Mouse (Mus musculus): Measurements from ENCODE around the gene Kctd19.

Kctd19 gene

DNA sequence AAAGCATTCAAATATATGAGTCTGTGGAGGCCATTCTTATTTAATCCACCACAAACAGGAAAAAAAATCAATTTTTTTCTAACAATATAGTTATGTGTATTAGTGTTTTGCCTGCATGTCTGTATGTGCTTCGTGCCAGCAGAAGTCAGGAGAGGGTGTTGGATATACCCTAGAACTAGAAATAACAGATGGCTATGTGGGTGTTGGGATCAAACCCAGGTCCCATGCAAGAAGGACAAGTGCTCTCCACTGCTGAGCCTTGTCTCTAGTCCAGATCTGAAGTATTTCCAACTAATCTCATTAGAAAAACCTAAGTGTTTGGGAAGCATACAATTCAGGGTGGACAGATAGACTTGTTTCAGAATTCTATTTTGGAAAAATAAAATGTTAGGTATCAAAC, 8.7 kb upstream of the Kctd19 start:
- no peak for DNase-seq (ENCODE audit: low spot score in 2 of 2)

DNA sequence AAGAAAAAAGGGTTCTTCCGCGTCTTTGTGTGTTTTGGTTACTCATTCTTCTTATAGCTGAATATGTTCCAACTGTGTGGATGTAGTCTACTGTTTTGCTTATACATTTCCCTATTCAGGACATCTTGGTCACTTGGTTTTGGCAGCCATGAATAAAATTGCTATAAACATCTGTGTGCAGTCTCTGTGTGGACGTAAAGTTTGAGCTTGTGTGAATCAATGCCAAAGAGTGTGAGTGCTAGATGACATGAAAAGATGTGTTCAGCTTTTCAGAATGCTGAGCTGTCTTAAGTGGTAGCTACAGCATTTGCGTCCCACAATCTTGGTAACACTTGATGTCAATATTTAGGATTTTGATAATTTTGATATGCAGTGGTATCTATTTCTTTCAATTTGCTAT, 6.5 kb upstream of the Kctd19 start:
- DNase-seq (ENCODE audit: low spot score in 2 of 2) = no peak

DNA sequence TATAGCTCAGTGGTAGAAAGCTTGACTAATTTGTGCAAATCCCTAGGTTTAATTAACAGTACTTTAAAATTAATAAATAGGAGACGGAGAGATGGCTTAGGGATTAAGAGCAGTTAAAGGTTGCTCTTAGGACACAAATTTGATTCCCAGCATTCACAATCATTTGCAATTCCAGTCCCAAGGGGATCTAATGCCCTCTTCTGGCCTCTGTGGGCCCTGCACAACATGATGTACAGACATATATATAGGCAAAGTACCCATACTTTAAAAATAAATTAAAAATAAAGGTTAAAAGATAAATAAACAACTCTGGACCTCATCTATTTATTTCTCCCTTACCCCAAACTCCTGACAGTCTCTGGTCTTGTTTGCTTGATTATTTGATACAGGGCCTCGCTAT, 5.7 kb upstream of the Kctd19 start:
- no peak for DNase-seq (ENCODE audit: low spot score in 2 of 2)

DNA sequence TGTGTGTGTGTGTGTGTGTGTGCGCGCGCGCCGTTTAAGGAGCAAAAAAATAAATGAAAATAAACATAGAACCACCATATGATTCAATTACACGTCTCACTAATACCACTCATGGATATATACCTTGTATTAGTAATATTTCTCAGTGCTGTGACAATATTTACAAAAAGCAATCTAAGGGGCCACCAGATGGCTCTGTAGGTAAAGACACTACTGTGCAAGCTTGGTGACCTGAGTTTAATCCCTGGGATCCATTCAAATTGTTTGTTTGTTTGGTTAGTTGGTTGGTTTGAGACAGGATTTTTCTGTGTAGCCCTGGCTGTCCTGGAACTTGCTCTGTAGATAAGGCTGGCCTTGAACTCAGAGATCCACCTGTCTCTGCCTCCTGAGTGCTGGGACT, 3.4 kb downstream of the Kctd19 start:
- DNase-seq (ENCODE audit: low spot score in 2 of 2) = no peak

DNA sequence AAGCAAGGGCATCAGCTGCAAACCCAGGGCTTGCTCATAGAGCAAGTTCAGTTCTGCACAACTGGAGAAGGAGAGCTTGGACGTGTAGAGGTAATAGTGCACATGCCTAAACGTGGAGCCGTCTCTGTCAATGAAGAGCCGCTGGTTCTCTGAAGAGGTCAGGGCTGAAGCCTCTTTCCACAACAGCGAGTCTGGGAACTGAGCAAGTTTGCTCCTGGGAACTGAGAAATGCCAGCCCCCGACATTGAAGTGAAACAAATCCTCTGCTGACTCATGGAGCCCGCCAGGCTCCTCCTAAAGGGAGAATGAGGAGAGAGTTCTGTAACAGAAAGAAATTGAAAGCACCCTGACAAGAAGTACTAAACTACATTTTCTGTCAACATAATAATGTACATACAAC, 5.0 kb downstream of the Kctd19 start:
- no peak for DNase-seq (ENCODE audit: low spot score in 2 of 2)

DNA sequence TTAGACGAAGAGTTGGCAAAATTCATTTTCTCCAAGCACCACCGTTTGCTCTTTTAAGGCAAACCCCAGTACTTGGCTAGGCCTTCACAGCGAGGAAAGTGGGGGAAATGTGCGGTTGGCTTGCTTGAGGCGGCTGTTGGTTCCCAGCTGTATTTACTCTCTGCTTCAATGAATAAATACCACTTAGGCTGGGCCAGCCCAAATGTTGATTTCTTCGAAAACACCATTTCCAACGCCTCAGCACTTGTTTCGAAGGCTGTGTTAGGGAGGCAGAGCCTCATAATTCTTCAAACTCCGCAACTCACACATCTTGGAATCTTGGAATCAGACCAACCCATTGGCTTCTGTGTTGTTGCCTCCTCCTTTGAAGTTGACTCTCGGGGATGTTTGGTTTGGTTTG, 6.9 kb downstream of the Kctd19 start:
- no peak for DNase-seq (ENCODE audit: low spot score in 2 of 2)

DNA sequence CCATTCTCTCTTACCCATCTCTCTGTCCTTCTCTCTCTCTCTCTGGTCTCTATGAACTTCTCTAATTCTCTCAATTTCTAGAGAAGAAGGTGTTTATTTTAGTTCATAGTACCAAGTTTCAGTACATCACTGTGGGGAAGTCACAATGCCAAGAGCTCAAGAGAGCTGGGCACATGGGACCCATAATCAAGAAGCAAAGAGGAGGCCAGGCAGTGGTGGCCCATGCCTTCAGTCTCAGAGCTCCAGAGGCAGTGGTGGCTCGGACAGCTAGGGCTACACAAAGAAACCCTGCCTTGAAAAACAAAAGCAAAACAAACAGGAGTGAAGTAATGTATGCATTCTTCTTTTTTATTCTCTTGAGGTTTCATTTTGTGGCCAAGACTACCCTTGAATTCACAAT, 8.8 kb downstream of the Kctd19 start:
- no peak for DNase-seq (ENCODE audit: low spot score in 2 of 2)

DNA sequence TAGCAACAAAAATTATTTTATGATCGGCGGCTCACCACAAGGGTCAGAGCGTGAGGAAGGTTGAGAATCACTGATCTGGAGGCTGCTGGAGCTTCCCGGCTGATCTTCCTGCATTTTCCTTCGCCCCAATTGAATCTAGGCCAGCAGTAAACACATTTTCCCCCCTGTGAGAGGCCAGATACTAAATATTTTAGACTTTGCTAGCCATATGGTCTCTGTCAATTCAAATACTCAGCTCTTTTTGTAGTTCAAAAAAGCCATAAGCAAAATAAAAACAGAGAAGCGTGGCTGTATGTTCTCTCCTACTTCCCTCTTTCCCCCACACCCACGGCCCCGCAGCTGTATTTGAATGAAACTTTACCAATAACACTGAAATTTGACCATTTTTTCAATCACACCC, 9.8 kb downstream of the Kctd19 start:
- no peak for DNase-seq (ENCODE audit: low spot score in 2 of 2)

DNA sequence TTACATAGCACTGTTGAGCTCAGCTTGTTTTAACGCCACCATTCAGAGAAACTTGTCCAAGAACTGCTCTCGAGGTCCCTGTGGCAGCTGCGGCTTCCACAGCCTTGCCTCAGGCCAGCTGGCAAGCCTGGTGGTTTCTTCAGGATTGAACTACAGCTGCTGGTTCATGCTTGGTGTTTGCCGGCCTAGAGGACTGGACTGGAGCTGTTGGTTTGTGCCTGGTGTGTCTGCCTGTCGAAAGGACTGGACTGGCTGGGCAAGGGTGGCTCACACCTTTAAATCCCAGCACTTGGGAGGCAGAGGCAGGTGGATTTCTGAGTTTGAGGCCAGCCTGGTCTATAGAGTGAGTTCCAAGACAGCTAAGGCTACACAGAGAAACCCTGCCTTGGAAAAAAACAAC, 13.3 kb downstream of the Kctd19 start:
- no peak for DNase-seq (ENCODE audit: low spot score in 2 of 2)

DNA sequence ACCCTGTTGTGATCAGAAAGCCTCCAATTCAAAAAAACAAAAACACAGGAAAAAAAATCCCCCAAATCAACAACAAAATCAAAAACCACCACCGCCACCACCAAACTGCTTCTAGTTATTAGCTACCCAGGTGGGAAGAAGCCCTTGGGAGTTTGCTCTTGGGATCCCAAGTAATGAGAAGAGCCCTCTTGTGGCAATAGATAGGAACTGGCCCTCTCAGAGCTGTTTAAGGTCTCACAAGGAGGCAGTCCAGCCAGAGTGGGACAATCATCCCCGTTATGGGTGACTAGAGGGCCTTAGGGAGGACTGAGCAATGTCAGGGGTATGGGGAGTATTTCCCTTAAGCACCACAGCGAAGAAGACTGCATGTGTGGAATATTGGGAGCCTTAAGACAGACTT, 15.6 kb downstream of the Kctd19 start:
- DNase-seq (ENCODE audit: low spot score in 2 of 2) = no peak

DNA sequence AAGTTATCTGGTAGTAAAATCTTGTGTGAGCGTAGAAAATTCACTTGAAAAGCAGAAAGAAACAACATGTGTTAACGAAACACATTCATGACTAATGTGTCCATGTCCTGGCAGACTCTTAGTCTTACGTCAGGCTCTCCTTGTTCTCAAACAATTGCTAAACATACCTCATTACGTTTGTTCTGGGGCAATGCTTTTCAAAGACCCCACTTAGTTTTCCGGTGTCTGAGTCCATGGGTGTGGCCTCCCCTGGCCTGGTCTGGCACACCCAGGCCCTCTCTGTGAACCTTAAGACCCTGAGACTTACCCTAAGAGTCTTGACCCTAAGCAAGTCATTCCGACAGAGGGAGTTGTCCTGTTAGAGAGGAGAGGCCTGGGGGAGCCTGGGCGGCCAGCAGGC, 19.4 kb downstream of the Kctd19 start:
- no peak for DNase-seq (ENCODE audit: low spot score in 2 of 2)

DNA sequence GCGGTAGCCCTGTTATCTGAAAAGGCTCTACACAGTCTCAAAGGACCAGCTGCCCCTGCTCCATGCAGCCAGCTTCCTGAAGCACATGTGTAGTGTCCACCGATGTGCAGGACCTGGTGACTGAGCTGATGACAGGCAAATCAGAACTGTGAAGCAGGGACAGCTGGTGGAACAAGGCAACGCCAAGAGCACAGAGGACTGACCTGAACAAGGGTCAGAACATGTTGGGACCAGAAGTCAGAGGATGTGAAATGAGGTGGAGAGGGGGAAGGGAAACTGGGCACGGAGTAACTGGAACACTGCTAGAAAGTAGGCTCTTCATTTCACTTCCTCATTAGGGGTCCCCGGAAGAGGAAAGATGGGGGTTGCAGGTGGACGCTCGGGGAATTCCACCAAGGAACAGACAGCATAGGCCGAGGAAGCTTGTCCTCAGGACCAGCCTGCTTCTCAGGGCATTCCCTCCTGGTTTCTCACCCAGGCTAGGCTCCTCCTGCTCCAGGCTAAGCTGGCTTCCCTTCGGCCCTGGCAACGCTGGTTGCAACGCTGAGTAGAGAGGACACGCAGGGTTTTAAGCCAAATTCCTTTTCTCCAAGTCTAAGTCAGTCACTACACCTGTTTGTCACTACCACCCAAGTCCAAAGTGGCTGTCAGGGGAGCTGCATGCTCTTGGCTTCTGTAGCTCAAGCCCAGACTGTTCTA, 20.1 kb downstream of the Kctd19 start:
- no peak for DNase-seq (ENCODE audit: low spot score in 2 of 2)

DNA sequence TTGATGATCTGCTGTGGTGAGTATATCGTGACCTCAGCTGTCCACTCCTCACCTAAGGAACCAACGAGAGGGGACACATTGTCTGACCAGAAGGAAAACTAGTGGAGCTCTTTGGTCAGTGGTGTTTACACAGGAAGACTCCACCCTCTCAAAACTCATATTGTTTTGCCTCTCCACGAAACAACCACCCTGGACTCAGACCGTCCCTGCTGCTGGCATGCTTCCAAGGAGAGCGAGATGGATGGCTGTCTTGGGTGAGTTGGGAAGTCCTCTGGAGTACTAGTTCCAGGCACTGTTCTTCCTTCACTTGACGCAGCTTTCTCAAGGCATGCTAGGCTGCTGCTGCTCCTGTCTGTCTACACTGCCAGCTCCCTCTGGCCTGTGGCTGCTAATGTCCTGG, 24.2 kb downstream of the Kctd19 start:
- DNase-seq (ENCODE audit: low spot score in 2 of 2) = no peak

DNA sequence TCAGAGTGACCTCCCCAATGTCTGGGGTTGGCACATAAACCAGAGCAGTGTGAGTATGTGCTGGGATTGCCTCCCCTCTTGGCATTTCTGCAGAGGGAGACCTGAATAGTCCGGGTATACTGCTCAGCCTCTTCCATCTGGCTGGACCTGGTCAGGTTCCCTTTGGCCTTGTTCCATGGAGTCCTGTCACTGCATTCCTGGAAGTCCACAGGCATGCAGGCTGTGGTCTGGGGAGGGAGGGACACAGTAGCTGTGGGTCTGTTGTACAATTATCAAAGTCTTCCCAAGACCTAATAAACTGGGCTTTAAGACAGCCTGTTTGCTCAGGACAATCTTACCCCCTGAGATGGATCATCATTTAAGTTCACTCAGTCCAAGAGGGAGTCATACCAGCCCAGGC, 26.2 kb downstream of the Kctd19 start:
- no peak for DNase-seq (ENCODE audit: low spot score in 2 of 2)

DNA sequence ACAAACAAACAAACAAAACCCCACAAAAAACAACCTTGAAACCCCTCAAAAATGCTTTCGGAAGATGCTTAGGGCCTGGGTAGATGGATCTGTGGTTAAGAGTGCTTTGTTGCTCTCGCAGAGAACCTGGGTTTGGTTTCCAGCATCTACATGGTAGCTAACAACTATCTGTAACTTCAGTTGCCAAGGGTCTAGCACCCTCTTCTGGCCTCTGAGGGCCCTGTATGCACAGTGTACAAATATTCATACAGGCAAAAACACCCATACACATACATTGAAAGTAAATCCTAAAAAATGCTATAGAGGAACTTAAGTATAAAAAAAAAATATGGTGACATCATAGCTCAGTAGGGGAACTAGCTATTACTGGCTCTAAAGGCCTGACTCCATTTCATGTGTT, 29.2 kb downstream of the Kctd19 start:
- DNase-seq (ENCODE audit: low spot score in 2 of 2) = no peak

DNA sequence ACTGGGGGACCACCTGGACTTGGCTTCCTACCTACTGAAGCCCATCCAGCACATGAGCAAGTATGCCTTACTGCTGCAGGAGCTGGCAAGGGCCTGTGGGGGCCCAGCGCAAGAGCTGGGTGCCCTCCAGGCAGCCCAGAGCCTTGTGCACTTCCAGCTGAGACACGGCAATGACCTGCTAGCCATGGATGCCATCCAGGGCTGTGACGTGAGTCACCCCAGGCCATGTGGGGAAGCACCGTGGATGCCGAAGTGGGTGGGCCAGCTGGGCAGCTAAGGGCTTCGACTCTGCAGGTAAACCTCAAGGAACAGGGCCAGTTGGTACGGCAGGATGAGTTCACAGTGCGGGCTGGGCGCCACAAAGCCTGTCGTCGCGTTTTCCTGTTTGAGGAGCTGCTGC, 33.0 kb downstream of the Kctd19 start:
- no peak for DNase-seq (ENCODE audit: low spot score in 2 of 2)

DNA sequence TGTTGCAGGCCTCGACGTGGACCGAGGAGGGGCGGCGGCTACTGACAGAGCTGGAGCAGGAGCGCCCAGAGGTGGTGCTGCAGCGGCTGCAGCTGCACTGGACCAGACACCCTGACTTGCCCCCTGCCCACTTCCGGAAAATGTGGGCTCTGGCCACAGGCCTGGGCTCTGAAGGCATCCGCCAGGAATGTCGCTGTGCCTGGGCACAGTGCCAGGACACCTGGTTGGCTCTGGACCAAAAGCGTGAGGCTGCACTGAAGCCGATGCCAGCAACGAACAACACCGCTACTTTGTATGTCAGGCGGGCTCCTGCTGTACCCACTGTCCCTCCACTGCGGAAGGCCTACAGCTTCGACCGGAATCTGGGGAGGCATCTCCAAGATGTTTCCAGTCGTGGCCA, 34.6 kb downstream of the Kctd19 start:
- no peak for DNase-seq (ENCODE audit: low spot score in 2 of 2)

DNA sequence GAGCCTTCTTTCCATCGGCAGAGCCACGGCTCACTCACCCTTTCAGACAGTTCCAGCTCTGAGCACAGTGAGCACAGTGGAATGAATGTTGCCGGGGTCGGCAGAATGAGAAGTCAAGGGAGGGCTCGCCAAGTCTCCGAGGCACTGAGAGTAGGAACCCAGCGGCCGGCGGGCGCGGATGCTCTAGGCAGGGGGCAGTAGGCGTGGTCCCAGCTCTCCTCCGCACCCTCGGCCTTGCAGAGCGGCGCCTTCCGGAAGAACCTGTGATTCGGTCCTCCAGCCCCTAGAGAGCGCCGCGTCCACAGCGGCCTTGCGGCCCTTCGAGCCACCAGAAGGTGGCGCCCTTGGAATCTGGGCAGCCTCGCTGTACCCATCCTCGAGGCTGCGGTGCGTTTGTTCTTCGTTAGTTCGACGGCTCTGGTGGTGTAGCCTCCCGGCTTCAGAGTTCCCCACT, 38.8 kb downstream of the Kctd19 start:
- DNase-seq (ENCODE audit: low spot score in 2 of 2) = peak; percentile 14 to 48

DNA sequence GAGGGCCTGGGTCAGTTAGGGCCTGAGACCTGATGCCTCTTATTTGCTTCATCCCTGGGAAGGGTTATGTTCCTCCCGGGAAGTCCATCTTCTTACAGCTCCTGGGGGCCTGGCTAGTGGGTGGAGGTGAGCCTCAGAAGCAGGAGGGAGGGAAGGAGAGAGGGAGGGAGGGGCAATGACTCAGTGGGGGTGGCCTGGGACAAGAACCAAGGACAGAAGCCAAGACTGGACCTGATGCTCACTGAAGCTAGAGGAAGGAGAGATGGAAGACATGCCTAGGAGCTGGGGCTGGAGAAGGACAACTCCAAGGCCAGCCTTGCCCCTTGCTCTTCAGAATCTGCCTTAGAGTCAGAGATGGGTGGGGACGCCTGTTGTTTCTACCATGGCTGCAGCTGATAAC, 40.3 kb downstream of the Kctd19 start, which contains the start of gene Plekhg4:
Gene Plekhg4, plus strand, starts transcription at position 243 of the 400 bp plus-strand sequence.
- DNase-seq (ENCODE audit: low spot score in 2 of 2) = no peak

DNA sequence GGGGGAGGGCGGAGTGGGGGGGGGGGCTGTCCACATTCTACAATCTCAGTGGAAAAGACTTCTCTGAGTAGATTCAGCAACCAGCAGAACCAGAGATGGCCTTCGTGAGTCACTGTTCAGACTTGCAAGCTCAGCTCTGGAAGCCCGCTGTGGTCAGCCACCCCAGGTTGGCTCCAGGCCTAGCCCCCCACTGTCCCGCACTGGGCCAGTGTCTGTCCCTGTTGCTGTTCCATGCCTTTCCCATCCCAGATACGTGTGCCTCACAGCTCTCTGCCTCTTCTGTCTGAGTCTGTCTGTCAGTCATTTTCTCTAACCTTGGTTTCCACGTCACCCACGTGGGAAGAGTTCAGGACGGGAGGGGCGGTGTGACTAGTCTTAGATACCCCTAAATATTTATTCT, 40.8 kb downstream of the Kctd19 start:
- DNase-seq (ENCODE audit: low spot score in 2 of 2) = no peak

DNA sequence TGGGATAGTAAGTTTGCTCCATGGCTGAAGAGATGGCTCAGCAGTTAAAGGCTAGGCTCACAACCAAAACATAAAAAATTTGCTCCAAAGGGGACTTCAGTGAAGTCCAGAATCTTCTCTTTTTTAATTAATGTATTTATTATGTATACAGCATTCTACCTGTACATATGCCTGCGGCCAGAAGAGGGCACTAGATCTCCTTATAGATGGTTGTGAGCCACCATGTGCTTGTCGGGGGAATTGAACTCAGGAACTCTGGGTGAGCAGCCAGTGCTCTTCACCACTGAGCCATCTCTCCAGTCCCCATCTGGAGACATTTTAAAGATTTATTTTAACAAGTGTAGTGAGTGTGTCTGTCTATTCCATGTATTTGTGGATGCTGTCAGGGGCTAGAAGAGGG, 46.2 kb downstream of the Kctd19 start:
- DNase-seq (ENCODE audit: low spot score in 2 of 2) = no peak

DNA sequence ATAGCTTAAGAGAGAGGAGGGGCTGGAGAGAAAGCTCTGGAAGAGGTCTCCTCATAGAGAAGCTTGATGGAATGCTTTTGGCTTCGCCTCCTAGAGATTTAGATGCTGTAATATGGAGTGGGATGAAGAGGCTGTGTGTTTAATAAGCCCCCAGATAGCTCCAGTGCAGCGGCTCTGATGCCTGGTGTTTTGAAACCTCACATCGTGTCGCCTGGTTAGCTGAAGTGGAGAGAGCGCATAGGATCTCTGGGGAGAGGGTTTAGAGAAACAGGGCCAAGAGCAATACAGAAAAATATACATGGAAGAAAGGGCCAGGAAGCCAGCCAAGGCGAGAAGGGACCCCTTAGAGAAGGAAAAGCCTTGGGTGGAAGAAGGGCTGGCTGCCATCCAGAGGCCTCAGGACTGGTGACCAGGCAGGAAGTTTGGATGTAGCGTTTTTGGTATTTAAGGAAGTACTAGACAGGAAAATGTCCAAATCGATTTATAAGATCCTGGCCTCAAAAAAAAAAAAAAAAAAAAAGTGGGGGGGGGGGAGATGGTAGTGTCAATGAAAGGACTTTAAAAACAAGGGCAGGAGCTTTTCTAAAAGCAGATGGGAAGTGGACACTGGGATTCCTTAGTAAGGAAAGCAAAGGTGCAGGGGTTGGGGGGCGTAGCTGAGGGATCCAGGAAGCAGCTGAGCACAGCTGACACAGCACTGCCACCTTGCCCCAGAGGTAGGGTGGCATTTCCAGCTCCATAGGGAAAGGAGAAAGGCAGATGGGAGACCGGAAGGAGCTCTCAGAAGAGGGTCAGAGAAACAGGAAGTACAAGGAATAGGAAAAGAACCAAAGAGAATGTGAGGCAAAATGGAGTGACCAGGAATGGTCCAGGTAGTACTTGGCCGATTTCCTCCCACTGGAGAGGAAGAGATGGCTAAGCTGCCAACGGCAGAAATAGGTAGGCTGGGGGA, 51.3 kb downstream of the Kctd19 start:
- no peak for DNase-seq (ENCODE audit: low spot score in 2 of 2)

DNA sequence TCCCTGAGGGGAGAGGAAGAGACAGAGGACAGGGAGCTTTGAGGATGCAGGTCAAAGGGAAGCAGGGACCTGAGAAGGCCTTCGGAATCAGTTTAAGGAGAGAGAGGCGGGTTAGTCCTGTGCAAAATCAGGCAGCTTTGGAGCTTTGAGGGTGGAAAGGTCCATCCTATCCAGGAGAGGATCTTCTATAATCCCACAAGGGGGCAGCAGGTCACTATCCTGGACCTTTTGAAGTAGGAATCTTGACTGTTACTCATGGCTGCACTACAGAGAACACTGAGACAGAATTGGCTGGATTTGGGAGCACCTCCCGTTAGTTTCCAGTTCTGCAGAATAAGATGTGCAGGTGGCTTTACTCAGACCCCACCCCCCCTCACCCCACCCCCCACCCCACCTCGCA, 53.7 kb downstream of the Kctd19 start:
- DNase-seq (ENCODE audit: low spot score in 2 of 2) = no peak

Data from natural killer cell, adult 2 months (primary cell).